ENCODE assay signal across 11 mouse cellular contexts in the genomic region with DNA sequence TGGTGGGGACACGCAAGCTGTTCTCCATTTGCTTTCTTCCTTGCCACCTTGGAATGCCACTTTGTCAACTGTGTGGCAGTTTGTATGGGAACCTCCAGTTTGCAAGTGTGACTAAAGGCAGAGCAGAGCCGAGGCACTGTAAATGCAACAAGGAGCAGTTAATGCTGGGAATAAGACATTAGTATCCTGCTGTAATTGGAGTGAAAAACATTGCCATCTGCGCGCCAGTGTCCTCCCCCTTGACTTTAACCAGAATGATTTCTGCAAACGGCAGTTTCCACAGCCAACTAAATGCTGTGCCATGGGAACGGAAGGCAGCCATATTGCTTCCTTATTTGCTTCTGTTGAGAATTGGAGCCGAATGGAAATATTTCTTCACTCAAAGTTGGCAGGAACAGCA. TPM values are rescaled to one million over a fixed set of nuclear protein-coding genes. Genes with fewer than 3 reads are reported as not detected.
DNase-seq lines count a peak whose midpoint lies in the region; ATAC-seq lines count a peak whose summit lies in the region.
"Had no signal": no experiment of that assay in that cellular context is flagged by ENCODE, and none has a peak within 500 bp of the region (broad histone marks: within the 10 kb centered on the region; RNA-seq: fewer than 3 reads in every experiment).

No protein-coding gene starts in this region.

- DNase-seq in adrenal gland, postnatal 10 days = peak; percentile 19
- DNase-seq in adrenal gland, postnatal 4 days (ENCODE audit: low spot score in 2 of 2) = no peak
- DNase-seq in left cerebral cortex, adult 11 months (ENCODE audit: low spot score) = peak; percentile 36
- no peak for DNase-seq in left cerebral cortex, postnatal 4 days
- DNase-seq in layer of hippocampus, postnatal 14 days (ENCODE audit: low spot score in 2 of 2) = peak; percentile 71 to 91
- DNase-seq in right cerebral cortex, postnatal 4 days = peak; percentile 45
- no peak for DNase-seq in adrenal gland, adult 18-20 months (ENCODE audit: low spot score in 2 of 2)

- H3K27ac ChIP-seq in kidney, embryonic 14.5 days (ENCODE audit: low read depth, low read length) = no peak overlapping the region
- H3K27ac ChIP-seq: embryonic facial prominence, embryonic 10.5 days; limb, embryonic 15.5 days; neural tube, embryonic 13.5 days had no signal

- intact Hi-C loops in left cerebral cortex, postnatal 4 days (cut with DNase I) = no loop called here

- no peak overlapping the region for H3K9ac ChIP-seq in kidney, embryonic 14.5 days (ENCODE audit: low read depth, low read length)
- H3K9ac ChIP-seq: limb, embryonic 15.5 days; neural tube, embryonic 13.5 days had no signal

- no peak overlapping the region for H3K4me2 ChIP-seq in kidney, embryonic 14.5 days (replicated peaks; ENCODE audit: low read depth, low read length)
- H3K4me2 ChIP-seq: limb, embryonic 15.5 days; neural tube, embryonic 13.5 days had no signal

- H3K9me3 ChIP-seq in kidney, embryonic 14.5 days (ENCODE audit: control insufficient read depth, low read length) = no peaks in the 10 kb centered on the region
- H3K9me3 ChIP-seq: embryonic facial prominence, embryonic 10.5 days; limb, embryonic 15.5 days; neural tube, embryonic 13.5 days had no signal

- 93% methylated on average over 7 of the region's 7 CpGs for WGBS in kidney, embryonic 14.5 days

- no peak overlapping the region for H3K4me3 ChIP-seq in kidney, embryonic 14.5 days (ENCODE audit: low read length)
- H3K4me3 ChIP-seq: embryonic facial prominence, embryonic 10.5 days; limb, embryonic 15.5 days; neural tube, embryonic 13.5 days had no signal

- no peak for ATAC-seq in kidney, embryonic 14.5 days (ENCODE audit: low FRiP score, low TSS enrichment)

- H3K27me3 ChIP-seq in kidney, embryonic 14.5 days (ENCODE audit: control insufficient read depth, insufficient read depth, low read length) = no peaks in the 10 kb centered on the region
- H3K27me3 ChIP-seq: limb, embryonic 15.5 days; neural tube, embryonic 13.5 days had no signal

- peaks cover 15% of the 10 kb centered on the region for H3K4me1 ChIP-seq in kidney, embryonic 14.5 days (ENCODE audit: control insufficient read depth, insufficient read depth, low read length)

- peaks cover 4% of the 10 kb centered on the region; the same call in 1 of the 2 replicates for H3K36me3 ChIP-seq in kidney, embryonic 14.5 days (ENCODE audit: control insufficient read depth, insufficient read depth, low read length)

RNA-seq across cellular contexts. Expression of gene Mfap3, which starts 3.6 kb away (rescaled TPM):
- 10 to 100 TPM; 28.1 to 32.0 TPM for total RNA-seq in adrenal gland, postnatal 10 days (2021)
- 10 to 100 TPM; 41.0 to 45.2 TPM for total RNA-seq in adrenal gland, postnatal 4 days (2021)
- total RNA-seq in left cerebral cortex, postnatal 4 days (2021) = 10 to 100 TPM; 41.1 to 44.3 TPM
- 10 to 100 TPM; 28.5 to 33.7 TPM for total RNA-seq in layer of hippocampus, postnatal 14 days (2021)
- polyA plus RNA-seq in kidney, embryonic 14.5 days (2014; fragmentation: Nextera tagmentation; extraction: Ambion mirVana) = 39.6 and 52.6 TPM in 2 replicates
- 10 to 100 TPM; 22.7 to 22.9 TPM for total RNA-seq in adrenal gland, adult 18-20 months (2021)

RNA-seq across cellular contexts. Expression of gene Fam114a2, which starts 3.6 kb away (rescaled TPM):
- total RNA-seq in adrenal gland, postnatal 10 days (2021) = 10 to 100 TPM; 45.7 to 47.6 TPM
- 10 to 100 TPM; 54.9 to 60.5 TPM for total RNA-seq in adrenal gland, postnatal 4 days (2021)
- total RNA-seq in left cerebral cortex, postnatal 4 days (2021) = 10 to 100 TPM; 38.7 to 38.9 TPM
- total RNA-seq in layer of hippocampus, postnatal 14 days (2021) = 10 to 100 TPM; 34.0 to 35.6 TPM
- 47.9 and 71.4 TPM in 2 replicates for polyA plus RNA-seq in kidney, embryonic 14.5 days (2014; fragmentation: Nextera tagmentation; extraction: Ambion mirVana)
- total RNA-seq in adrenal gland, adult 18-20 months (2021) = 10 to 100 TPM; 46.1 to 67.0 TPM

Comparison
In these comparisons a context has a peak if more than half of its experiments do, and no peak if none do; other contexts are left out.
1. DNase-seq: peak in adrenal gland, postnatal 10 days (single experiment), left cerebral cortex, adult 11 months (single experiment), layer of hippocampus, postnatal 14 days (2 of 2) and right cerebral cortex, postnatal 4 days (single experiment); none in adrenal gland, postnatal 4 days (0 of 2), left cerebral cortex, postnatal 4 days (single experiment) and adrenal gland, adult 18-20 months (0 of 2).